Mouse (Mus musculus): ENCODE data around the gene Ncf1. TPM values are rescaled to one million over a fixed set of nuclear protein-coding genes. Genes with fewer than 3 reads are reported as not detected.

The Ncf1 gene
- polyA plus RNA-seq, 1 experiment from 2014 or later = 26.0 TPM

DNA sequence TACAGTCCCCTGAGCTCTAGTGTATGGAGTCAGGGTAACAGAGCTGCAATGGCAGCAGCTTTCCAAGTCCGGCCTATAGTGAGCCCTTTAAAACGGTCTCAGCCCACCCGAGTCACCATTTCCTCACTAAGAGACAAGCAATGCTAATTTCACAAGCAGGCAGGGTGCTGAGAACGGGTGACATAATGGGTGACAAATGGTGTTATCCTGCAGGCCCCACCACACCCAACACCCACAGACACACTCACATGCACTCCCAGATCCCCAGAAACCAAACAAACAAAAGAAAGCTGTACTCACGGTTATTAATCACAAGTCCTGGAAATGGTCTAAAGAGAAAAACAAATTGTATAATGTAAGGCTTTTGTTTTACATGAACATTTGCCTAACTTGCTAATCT lies 12.4 kb upstream of the Ncf1 start:
- Histone ChIP-seq H3K4me1 (ENCODE audit: insufficient read depth) (peaks cover 4% of the 10 kb centered on the region; the same call in 1 of the 2 replicates), H3K27me3 (ENCODE audit: insufficient read depth, low read length) (no peaks in the 10 kb centered on the region), H3K27ac (ENCODE audit: low read depth) (no peak overlapping the region), H3K9me3 (ENCODE audit: low read length) (no peaks in the 10 kb centered on the region), H3K9ac (replicated peaks) (no peak overlapping the region), H3K36me3 (replicated peaks; ENCODE audit: insufficient read depth, low read length) (peaks cover 97% of the 10 kb centered on the region), H3K4me3 (ENCODE audit: low read depth, low read length) (no peak overlapping the region), H3K4me2 (ENCODE audit: low read depth, low read length) (no peak overlapping the region)
- 80% methylated on average over 5 of the region's 5 CpGs for WGBS (ENCODE audit: insufficient replicate concordance)
- TF ChIP-seq CTCF (IDR thresholded peaks at IDR 0.05; ENCODE audit: low read depth) (no peak), EP300 (IDR thresholded peaks at IDR 0.05; ENCODE audit: low read depth) (no peak)
- DNase-seq (no peak), ATAC-seq (no peak)

DNA sequence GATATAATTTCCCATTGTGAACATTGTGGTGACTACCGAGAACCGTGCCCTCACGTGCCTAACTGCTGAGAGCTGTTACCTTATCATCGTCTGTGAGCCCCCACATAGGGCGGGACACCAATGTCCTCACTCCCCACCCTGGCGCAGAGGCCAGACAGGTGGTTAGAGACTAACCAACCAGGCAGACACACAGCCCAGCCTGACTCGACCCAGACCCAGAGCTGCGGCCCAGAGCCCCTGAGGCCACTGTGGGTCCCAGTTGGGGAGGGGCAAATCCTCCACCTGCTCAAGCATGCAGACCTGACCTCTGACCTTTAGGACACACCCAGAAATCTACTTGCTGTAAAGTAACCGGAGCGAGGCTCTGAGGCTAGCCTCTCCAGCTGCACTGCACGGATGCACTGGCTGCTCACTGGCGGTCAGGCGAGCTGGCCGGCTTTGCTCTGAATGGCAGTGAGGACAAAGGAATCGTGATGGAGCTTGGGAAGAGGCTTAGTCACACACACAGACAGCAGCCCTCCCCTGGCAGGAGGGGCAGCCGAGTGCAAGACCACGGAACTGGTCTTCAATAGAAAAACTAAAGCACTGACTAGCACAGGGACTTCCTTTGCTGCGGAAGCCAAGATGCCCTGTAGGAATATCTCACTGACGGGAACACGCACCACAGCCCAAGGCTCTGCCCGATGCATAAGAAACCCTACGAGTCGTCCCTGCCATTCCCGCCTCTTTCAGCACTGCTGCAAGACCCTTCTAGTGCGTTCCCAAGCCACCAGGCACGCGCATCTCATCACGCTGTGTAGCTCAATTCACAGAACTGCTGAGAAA lies 8.7 kb upstream of the Ncf1 start:
- Histone ChIP-seq H3K4me3 (ENCODE audit: low read depth, low read length) (no peak overlapping the region), H3K9ac (replicated peaks) (no peak overlapping the region), H3K27me3 (ENCODE audit: insufficient read depth, low read length) (no peaks in the 10 kb centered on the region), H3K36me3 (replicated peaks; ENCODE audit: insufficient read depth, low read length) (peaks cover 65% of the 10 kb centered on the region), H3K27ac (ENCODE audit: low read depth) (no peak overlapping the region), H3K9me3 (ENCODE audit: low read length) (no peaks in the 10 kb centered on the region), H3K4me2 (ENCODE audit: low read depth, low read length) (no peak overlapping the region), H3K4me1 (ENCODE audit: insufficient read depth) (peaks cover 38% of the 10 kb centered on the region)
- ATAC-seq (no peak), DNase-seq (no peak)
- TF ChIP-seq EP300 (IDR thresholded peaks at IDR 0.05; ENCODE audit: low read depth) = no peak
- no peak for TF ChIP-seq CTCF (IDR thresholded peaks at IDR 0.05; ENCODE audit: low read depth)
- WGBS (ENCODE audit: insufficient replicate concordance) = 83% methylated on average over 28 of the region's 28 CpGs

DNA sequence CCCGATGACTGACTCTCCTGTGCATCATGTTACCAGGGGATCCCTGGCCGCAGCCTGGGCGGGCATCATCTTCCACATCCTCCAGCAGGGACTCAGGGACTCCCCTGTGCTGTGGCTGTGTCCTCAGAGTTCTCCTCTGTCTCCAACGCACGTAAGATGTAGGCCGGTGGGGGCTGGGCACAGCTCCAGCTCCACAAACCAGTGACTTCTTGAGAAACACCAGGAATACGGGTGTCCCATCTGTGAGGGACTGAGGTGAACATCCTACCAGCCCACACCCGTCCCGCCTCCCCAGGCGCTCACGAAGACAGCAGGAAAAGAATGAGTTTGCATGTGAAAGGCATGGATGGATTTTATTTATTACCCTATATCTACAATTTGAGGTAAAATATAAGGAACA lies 8.1 kb upstream of the Ncf1 start:
- Histone ChIP-seq H3K9me3 (ENCODE audit: low read length) (no peaks in the 10 kb centered on the region), H3K27me3 (ENCODE audit: insufficient read depth, low read length) (no peaks in the 10 kb centered on the region), H3K27ac (ENCODE audit: low read depth) (peak overlapping the region; percentile 53), H3K4me1 (ENCODE audit: insufficient read depth) (peaks cover 44% of the 10 kb centered on the region), H3K36me3 (replicated peaks; ENCODE audit: insufficient read depth, low read length) (peaks cover 59% of the 10 kb centered on the region), H3K4me2 (ENCODE audit: low read depth, low read length) (no peak overlapping the region), H3K9ac (replicated peaks) (no peak overlapping the region), H3K4me3 (ENCODE audit: low read depth, low read length) (no peak overlapping the region)
- DNase-seq = no peak
- TF ChIP-seq CTCF (IDR thresholded peaks at IDR 0.05; ENCODE audit: low read depth) = no peak
- TF ChIP-seq EP300 (IDR thresholded peaks at IDR 0.05; ENCODE audit: low read depth) = no peak
- no peak for ATAC-seq
- WGBS (ENCODE audit: insufficient replicate concordance) = 86% methylated on average over 11 of the region's 11 CpGs

DNA sequence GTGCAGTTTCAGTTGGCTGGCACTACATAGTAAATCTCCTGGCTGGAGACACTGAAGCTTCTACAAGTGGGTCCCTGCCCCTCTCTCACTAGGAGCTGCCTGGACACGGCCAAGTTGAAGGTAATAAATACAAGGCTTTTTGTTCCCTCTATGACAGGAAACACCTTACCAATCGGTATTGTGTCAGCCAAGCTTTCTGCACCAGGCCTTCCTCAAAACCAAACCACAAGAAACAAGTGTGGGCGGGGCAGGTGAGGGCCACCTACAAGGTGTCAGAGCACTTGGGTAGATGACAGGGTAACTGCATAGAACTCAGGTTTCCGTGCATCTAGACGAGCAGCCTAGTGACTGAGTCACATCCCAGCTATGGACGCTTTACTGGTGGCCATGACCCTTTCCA lies 7.4 kb upstream of the Ncf1 start:
- peak; percentile 23; the same call in 1 of the 2 replicates for TF ChIP-seq EP300 (IDR thresholded peaks at IDR 0.05; ENCODE audit: low read depth)
- no peak for TF ChIP-seq CTCF (IDR thresholded peaks at IDR 0.05; ENCODE audit: low read depth)
- peaks cover 48% of the 10 kb centered on the region for H3K4me1 ChIP-seq (ENCODE audit: insufficient read depth)
- DNase-seq = peak; percentile 61
- 49% methylated on average over 6 of the region's 6 CpGs for WGBS (ENCODE audit: insufficient replicate concordance)
- H3K4me3 ChIP-seq (ENCODE audit: low read depth, low read length) = no peak overlapping the region
- H3K9me3 ChIP-seq (ENCODE audit: low read length) = no peaks in the 10 kb centered on the region
- H3K27ac ChIP-seq (ENCODE audit: low read depth) = peak overlapping the region; percentile 53
- H3K36me3 ChIP-seq (replicated peaks; ENCODE audit: insufficient read depth, low read length) = peaks cover 52% of the 10 kb centered on the region
- peak; percentile 8; the same call in 1 of the 2 replicates for ATAC-seq
- H3K27me3 ChIP-seq (ENCODE audit: insufficient read depth, low read length) = no peaks in the 10 kb centered on the region
- no peak overlapping the region for H3K4me2 ChIP-seq (ENCODE audit: low read depth, low read length)
- H3K9ac ChIP-seq (replicated peaks) = no peak overlapping the region

DNA sequence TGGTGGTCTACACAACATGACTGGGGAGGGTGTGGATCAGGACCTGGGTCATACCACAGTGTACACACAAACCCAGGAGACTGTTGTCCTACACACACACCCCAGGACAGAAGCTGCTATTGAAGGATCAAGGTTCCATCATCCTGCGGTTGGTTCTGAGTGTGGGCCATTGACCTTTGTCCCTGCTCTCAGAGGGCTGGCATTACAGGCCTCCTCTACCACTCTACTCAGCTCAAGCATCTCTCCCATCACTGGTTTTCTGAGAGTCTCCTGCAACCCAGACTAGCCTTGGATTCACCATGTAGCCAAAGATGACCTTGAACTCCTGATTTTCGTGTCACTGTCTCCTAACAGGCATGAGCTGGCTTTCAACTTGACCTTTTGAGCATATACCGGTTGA lies 6.8 kb upstream of the Ncf1 start:
- TF ChIP-seq EP300 (IDR thresholded peaks at IDR 0.05; ENCODE audit: low read depth) (no peak), CTCF (IDR thresholded peaks at IDR 0.05; ENCODE audit: low read depth) (no peak)
- peaks cover 46% of the 10 kb centered on the region for H3K36me3 ChIP-seq (replicated peaks; ENCODE audit: insufficient read depth, low read length)

DNA sequence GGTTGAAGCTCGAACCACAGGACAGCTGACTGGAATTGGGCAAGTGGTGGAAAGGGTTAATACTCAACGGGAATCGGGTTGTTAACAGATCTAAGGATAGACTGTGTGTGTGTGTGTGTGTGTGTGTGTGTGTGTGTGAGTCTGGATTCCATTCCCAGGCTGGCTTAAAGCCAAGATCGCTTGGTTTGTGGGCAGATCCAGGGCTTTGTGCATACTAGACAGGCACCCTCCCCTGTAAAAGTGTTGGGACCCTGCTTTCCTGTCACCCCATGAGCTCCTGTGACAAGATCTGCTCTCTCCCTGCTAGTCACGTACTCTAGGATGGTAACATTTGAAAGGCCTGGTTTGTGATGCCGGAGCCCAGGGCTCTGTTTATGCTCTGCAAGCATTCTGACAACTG lies 5.7 kb upstream of the Ncf1 start:
- H3K4me1 ChIP-seq (ENCODE audit: insufficient read depth) = peaks cover 51% of the 10 kb centered on the region
- no peak overlapping the region for H3K4me2 ChIP-seq (ENCODE audit: low read depth, low read length)
- H3K4me3 ChIP-seq (ENCODE audit: low read depth, low read length) = no peak overlapping the region
- H3K27ac ChIP-seq (ENCODE audit: low read depth) = peak overlapping the region; percentile 53; the same call in 1 of the 2 replicates
- 47% methylated on average over 6 of the region's 6 CpGs for WGBS (ENCODE audit: insufficient replicate concordance)
- H3K27me3 ChIP-seq (ENCODE audit: insufficient read depth, low read length) = no peaks in the 10 kb centered on the region
- ATAC-seq (no peak), DNase-seq (peak; percentile 54)
- H3K9ac ChIP-seq (replicated peaks) = 0 out of 2 replicates have a peak overlapping the region, but pooled peaks have one; percentile 1
- H3K9me3 ChIP-seq (ENCODE audit: low read length) = no peaks in the 10 kb centered on the region
- H3K36me3 ChIP-seq (replicated peaks; ENCODE audit: insufficient read depth, low read length) = peaks cover 35% of the 10 kb centered on the region
- TF ChIP-seq CTCF (IDR thresholded peaks at IDR 0.05; ENCODE audit: low read depth) = no peak
- TF ChIP-seq EP300 (IDR thresholded peaks at IDR 0.05; ENCODE audit: low read depth) = no peak

More for the DNA sequence above, 6.8 kb upstream of the Ncf1 start:
- no peaks in the 10 kb centered on the region for H3K9me3 ChIP-seq (ENCODE audit: low read length)
- H3K27me3 ChIP-seq (ENCODE audit: insufficient read depth, low read length) = no peaks in the 10 kb centered on the region
- ATAC-seq (peak; percentile 12; the same call in 1 of the 2 replicates), DNase-seq (no peak)
- no peak overlapping the region for H3K9ac ChIP-seq (replicated peaks)
- H3K4me1 ChIP-seq (ENCODE audit: insufficient read depth) = peaks cover 50% of the 10 kb centered on the region
- no peak overlapping the region for H3K4me2 ChIP-seq (ENCODE audit: low read depth, low read length)
- 68% methylated on average over 3 of the region's 3 CpGs for WGBS (ENCODE audit: insufficient replicate concordance)
- peak overlapping the region; percentile 53 for H3K27ac ChIP-seq (ENCODE audit: low read depth)
- H3K4me3 ChIP-seq (ENCODE audit: low read depth, low read length) = no peak overlapping the region

All from liver, postnatal 0 days (tissue).